Mouse (Mus musculus) left cerebral cortex, adult 2 months (tissue): ENCODE results near the gene Nbea. TPM values are rescaled to one million over a fixed set of nuclear protein-coding genes. Genes with fewer than 3 reads are reported as not detected.
A peak's percentile ranks its signal among the peaks of the same experiment; 100 is the strongest.

Experiments
- DNase-seq, 2 experiments: peaks; one replicate each; pipeline ENCODE4 v3.0.0; 2021 to 2022; ENCODE audit warnings: low spot score in 2 of 2, mixed read lengths in 1 of 2; ENCODE audit errors: extremely low spot score in 1 of 2
- H3K27ac ChIP-seq: fragments of 200-600 bp; 2 replicates; pipeline ENCODE4 v1.8.1; 2022
- H3K4me3 ChIP-seq: fragments of 200-600 bp; 2 replicates; pipeline ENCODE4 v1.8.1; 2022
- CTCF ChIP-seq: fragments of 200-600 bp; IDR thresholded peaks from 2 replicates; pipeline ENCODE4 v1.8.1; 2022; ENCODE audit warnings: antibody characterized with exemption, mild to moderate bottlenecking, moderate library complexity
- intact Hi-C: fragments of 180-260 bp; cut with DNase I; formaldehyde crosslinking; loops from one replicate; pipeline ENCODE4 v1.15.1; 2025
- total RNA-seq, 2 experiments: library from RNA; stranded (reverse); gene quantifications; 2 replicates each; pipeline ENCODE4 v1.2.3; 2021

Nbea gene
- total RNA-seq, 2 experiments from 2014 or later = 171 to 176 TPM

- H3K4me3 ChIP-seq = no peak overlapping the region
- H3K27ac ChIP-seq = no peak overlapping the region
Observed at GRCm38 (mm10) chr3:55816638-55817375, 366.7 kb downstream of the Nbea start.

GRCm38 (mm10) chr3:55816096-55816495 lies 367.4 kb downstream of the Nbea start:
- Histone ChIP-seq H3K27ac (no peak overlapping the region), H3K4me3 (no peak overlapping the region)
- no peak for TF ChIP-seq CTCF
- no peak for DNase-seq
- intact Hi-C loops = no loop called here

More at GRCm38 (mm10) chr3:55816638-55817375, 366.7 kb downstream of the Nbea start:
- intact Hi-C loops = no loop called here
- no peak for TF ChIP-seq CTCF
- no peak for DNase-seq

- no peak for DNase-seq
- no peak overlapping the region for H3K27ac ChIP-seq
- no peak for TF ChIP-seq CTCF
- H3K4me3 ChIP-seq = no peak overlapping the region
- intact Hi-C loops = no loop called here
Observed at GRCm38 (mm10) chr3:55814993-55815625, 368.4 kb downstream of the Nbea start.

GRCm38 (mm10) chr3:55794768-55795167 lies 388.7 kb downstream of the Nbea start:
- H3K27ac ChIP-seq = no peak overlapping the region
- H3K4me3 ChIP-seq = no peak overlapping the region
- TF ChIP-seq CTCF = no peak
- DNase-seq = no peak
- intact Hi-C loops = no loop called here

GRCm38 (mm10) chr3:55793842-55794575 lies 389.5 kb downstream of the Nbea start:
- intact Hi-C loops = no loop called here
- DNase-seq = no peak
- no peak for TF ChIP-seq CTCF
- no peak overlapping the region for H3K4me3 ChIP-seq
- no peak overlapping the region for H3K27ac ChIP-seq

GRCm38 (mm10) chr3:55792251-55792650 lies 391.2 kb downstream of the Nbea start:
- TF ChIP-seq CTCF = no peak
- Histone ChIP-seq H3K27ac (no peak overlapping the region), H3K4me3 (no peak overlapping the region)
- peak in 1 of 2 experiments; percentile 8 for DNase-seq
- intact Hi-C loops = no loop called here

GRCm38 (mm10) chr3:55790609-55791008 lies 392.9 kb downstream of the Nbea start:
- no peak for DNase-seq
- intact Hi-C loops = no loop called here
- no peak for TF ChIP-seq CTCF
- Histone ChIP-seq H3K27ac (no peak overlapping the region), H3K4me3 (no peak overlapping the region)

GRCm38 (mm10) chr3:55789856-55790255 lies 393.6 kb downstream of the Nbea start:
- peak; percentile 18 for TF ChIP-seq CTCF
- Histone ChIP-seq H3K4me3 (no peak overlapping the region), H3K27ac (no peak overlapping the region)
- intact Hi-C loops = loop anchor here (10.0 kb wide), 1 partner anchor 215 kb away; no protein-coding TSS in a partner anchor
- no peak for DNase-seq

- intact Hi-C loops = loop anchor here (10.0 kb wide), 1 partner anchor 214 kb away; no protein-coding TSS in a partner anchor
- no peak for DNase-seq
- no peak for TF ChIP-seq CTCF
- H3K27ac ChIP-seq = no peak overlapping the region
- no peak overlapping the region for H3K4me3 ChIP-seq
Observed at GRCm38 (mm10) chr3:55788621-55789201, 394.8 kb downstream of the Nbea start.

GRCm38 (mm10) chr3:55788214-55788586 lies 395.3 kb downstream of the Nbea start:
- intact Hi-C loops = loop anchor here (10.0 kb wide), 1 partner anchor 213 kb away; no protein-coding TSS in a partner anchor
- H3K4me3 ChIP-seq = peak overlapping the region; percentile 29
- peak overlapping the region; percentile 76; the same call in 1 of the 2 replicates for H3K27ac ChIP-seq
- TF ChIP-seq CTCF = no peak
- no peak for DNase-seq

- peak overlapping the region; percentile 29 for H3K4me3 ChIP-seq
- peak; percentile 28 to 37 for DNase-seq
- intact Hi-C loops = loop anchor here (10.0 kb wide), 1 partner anchor 213 kb away; no protein-coding TSS in a partner anchor
- peak overlapping the region; percentile 76 for H3K27ac ChIP-seq
- TF ChIP-seq CTCF = no peak
Observed at GRCm38 (mm10) chr3:55787487-55788213, 395.9 kb downstream of the Nbea start.
